Mouse (Mus musculus): ENCODE results near the gene Ckm. TPM values are rescaled to one million over a fixed set of nuclear protein-coding genes. Genes with fewer than 3 reads are reported as not detected.

The Ckm gene
- polyA plus RNA-seq, 1 experiment from 2014 or later: not detected

- Histone ChIP-seq H3K9me3 (ENCODE audit: control insufficient read depth, low read length) (no peaks in the 10 kb centered on the region), H3K4me3 (replicated peaks; ENCODE audit: low read length) (no peak overlapping the region), H3K4me2 (replicated peaks) (no peak overlapping the region), H3K27me3 (ENCODE audit: control insufficient read depth, insufficient read depth, low read length) (peaks cover 29% of the 10 kb centered on the region), H3K27ac (no peak overlapping the region), H3K36me3 (replicated peaks; ENCODE audit: control insufficient read depth, insufficient read depth) (peaks cover 34% of the 10 kb centered on the region), H3K9ac (no peak overlapping the region), H3K4me1 (replicated peaks; ENCODE audit: control insufficient read depth, insufficient read depth, low read length) (no peaks in the 10 kb centered on the region)
- ATAC-seq (ENCODE audit: low FRiP score) (no peak), DNase-seq (ENCODE audit: low spot score) (no peak)
- WGBS: 85% methylated on average over 3 of the region's 3 CpGs
Observed at GRCm38 (mm10) chr7:19423083-19423482, 18.5 kb downstream of the Ckm start.

- WGBS: 61% methylated on average over 4 of the region's 4 CpGs
- Histone ChIP-seq H3K4me3 (replicated peaks; ENCODE audit: low read length) (no peak overlapping the region), H3K27me3 (ENCODE audit: control insufficient read depth, insufficient read depth, low read length) (peaks cover 21% of the 10 kb centered on the region), H3K4me2 (replicated peaks) (no peak overlapping the region), H3K36me3 (replicated peaks; ENCODE audit: control insufficient read depth, insufficient read depth) (peaks cover 44% of the 10 kb centered on the region), H3K4me1 (replicated peaks; ENCODE audit: control insufficient read depth, insufficient read depth, low read length) (no peaks in the 10 kb centered on the region), H3K9ac (no peak overlapping the region), H3K9me3 (ENCODE audit: control insufficient read depth, low read length) (no peaks in the 10 kb centered on the region), H3K27ac (no peak overlapping the region)
- ATAC-seq (ENCODE audit: low FRiP score): no peak
- DNase-seq (ENCODE audit: low spot score): no peak
Observed at GRCm38 (mm10) chr7:19424051-19424450, 19.5 kb downstream of the Ckm start.

GRCm38 (mm10) chr7:19426349-19426748 lies 21.8 kb downstream of the Ckm start:
- 78% methylated on average over 6 of the region's 6 CpGs for WGBS
- H3K36me3 ChIP-seq (replicated peaks; ENCODE audit: control insufficient read depth, insufficient read depth): peaks cover 67% of the 10 kb centered on the region
- ATAC-seq (ENCODE audit: low FRiP score): no peak
- H3K27me3 ChIP-seq (ENCODE audit: control insufficient read depth, insufficient read depth, low read length): no peaks in the 10 kb centered on the region; the same call in 1 of the 2 replicates
- no peak for DNase-seq (ENCODE audit: low spot score)
- no peak overlapping the region for H3K27ac ChIP-seq
- H3K4me3 ChIP-seq (replicated peaks; ENCODE audit: low read length): no peak overlapping the region
- H3K9me3 ChIP-seq (ENCODE audit: control insufficient read depth, low read length): no peaks in the 10 kb centered on the region
- no peak overlapping the region for H3K4me2 ChIP-seq (replicated peaks)
- H3K4me1 ChIP-seq (replicated peaks; ENCODE audit: control insufficient read depth, insufficient read depth, low read length): no peaks in the 10 kb centered on the region
- H3K9ac ChIP-seq: no peak overlapping the region

- H3K4me2 ChIP-seq (replicated peaks): no peak overlapping the region
- H3K9ac ChIP-seq: no peak overlapping the region
- no peaks in the 10 kb centered on the region for H3K4me1 ChIP-seq (replicated peaks; ENCODE audit: control insufficient read depth, insufficient read depth, low read length)
- H3K4me3 ChIP-seq (replicated peaks; ENCODE audit: low read length): no peak overlapping the region
- no peak for ATAC-seq (ENCODE audit: low FRiP score)
- H3K27ac ChIP-seq: no peak overlapping the region
- 85% methylated on average over 6 of the region's 6 CpGs for WGBS
- peaks cover 72% of the 10 kb centered on the region for H3K36me3 ChIP-seq (replicated peaks; ENCODE audit: control insufficient read depth, insufficient read depth)
- DNase-seq (ENCODE audit: low spot score): no peak
- no peaks in the 10 kb centered on the region for H3K9me3 ChIP-seq (ENCODE audit: control insufficient read depth, low read length)
- no peaks in the 10 kb centered on the region; the same call in 1 of the 2 replicates for H3K27me3 ChIP-seq (ENCODE audit: control insufficient read depth, insufficient read depth, low read length)
Observed at GRCm38 (mm10) chr7:19426888-19427287, 22.3 kb downstream of the Ckm start.

- 64% methylated on average over 15 of the region's 15 CpGs for WGBS
- DNase-seq (ENCODE audit: low spot score): no peak
- Histone ChIP-seq H3K27me3 (ENCODE audit: control insufficient read depth, insufficient read depth, low read length) (no peaks in the 10 kb centered on the region), H3K9ac (no peak overlapping the region), H3K4me3 (replicated peaks; ENCODE audit: low read length) (no peak overlapping the region), H3K9me3 (ENCODE audit: control insufficient read depth, low read length) (no peaks in the 10 kb centered on the region), H3K27ac (no peak overlapping the region), H3K4me1 (replicated peaks; ENCODE audit: control insufficient read depth, insufficient read depth, low read length) (no peaks in the 10 kb centered on the region), H3K36me3 (replicated peaks; ENCODE audit: control insufficient read depth, insufficient read depth) (peaks cover 85% of the 10 kb centered on the region), H3K4me2 (replicated peaks) (no peak overlapping the region)
- ATAC-seq (ENCODE audit: low FRiP score): no peak
Observed at GRCm38 (mm10) chr7:19427999-19428650, 23.5 kb downstream of the Ckm start.

- Histone ChIP-seq H3K9me3 (ENCODE audit: control insufficient read depth, low read length) (no peaks in the 10 kb centered on the region), H3K36me3 (replicated peaks; ENCODE audit: control insufficient read depth, insufficient read depth) (peaks cover 100% of the 10 kb centered on the region), H3K27ac (no peak overlapping the region), H3K4me1 (replicated peaks; ENCODE audit: control insufficient read depth, insufficient read depth, low read length) (no peaks in the 10 kb centered on the region), H3K27me3 (ENCODE audit: control insufficient read depth, insufficient read depth, low read length) (no peaks in the 10 kb centered on the region), H3K4me3 (replicated peaks; ENCODE audit: low read length) (no peak overlapping the region), H3K4me2 (replicated peaks) (no peak overlapping the region), H3K9ac (no peak overlapping the region)
- ATAC-seq (ENCODE audit: low FRiP score) (no peak), DNase-seq (ENCODE audit: low spot score) (no peak)
- 67% methylated on average over 8 of the region's 8 CpGs for WGBS
Observed at GRCm38 (mm10) chr7:19429726-19430125, 25.1 kb downstream of the Ckm start.

GRCm38 (mm10) chr7:19430402-19430801 lies 25.8 kb downstream of the Ckm start:
- WGBS: 94% methylated on average over 6 of the region's 6 CpGs
- Histone ChIP-seq H3K4me2 (replicated peaks) (no peak overlapping the region), H3K27me3 (ENCODE audit: control insufficient read depth, insufficient read depth, low read length) (no peaks in the 10 kb centered on the region), H3K9me3 (ENCODE audit: control insufficient read depth, low read length) (no peaks in the 10 kb centered on the region), H3K36me3 (replicated peaks; ENCODE audit: control insufficient read depth, insufficient read depth) (peaks cover 100% of the 10 kb centered on the region), H3K4me1 (replicated peaks; ENCODE audit: control insufficient read depth, insufficient read depth, low read length) (no peaks in the 10 kb centered on the region), H3K4me3 (replicated peaks; ENCODE audit: low read length) (no peak overlapping the region), H3K27ac (no peak overlapping the region), H3K9ac (no peak overlapping the region)
- DNase-seq (ENCODE audit: low spot score): no peak
- no peak for ATAC-seq (ENCODE audit: low FRiP score)

GRCm38 (mm10) chr7:19432475-19432874 lies 27.9 kb downstream of the Ckm start:
- no peak overlapping the region for H3K4me2 ChIP-seq (replicated peaks)
- no peaks in the 10 kb centered on the region for H3K27me3 ChIP-seq (ENCODE audit: control insufficient read depth, insufficient read depth, low read length)
- WGBS: 96% methylated on average over 2 of the region's 2 CpGs
- peaks cover 99% of the 10 kb centered on the region for H3K36me3 ChIP-seq (replicated peaks; ENCODE audit: control insufficient read depth, insufficient read depth)
- no peak for DNase-seq (ENCODE audit: low spot score)
- H3K4me3 ChIP-seq (replicated peaks; ENCODE audit: low read length): no peak overlapping the region
- H3K4me1 ChIP-seq (replicated peaks; ENCODE audit: control insufficient read depth, insufficient read depth, low read length): no peaks in the 10 kb centered on the region
- ATAC-seq (ENCODE audit: low FRiP score): no peak
- H3K27ac ChIP-seq: no peak overlapping the region
- no peak overlapping the region for H3K9ac ChIP-seq
- H3K9me3 ChIP-seq (ENCODE audit: control insufficient read depth, low read length): no peaks in the 10 kb centered on the region

- Histone ChIP-seq H3K36me3 (replicated peaks; ENCODE audit: control insufficient read depth, insufficient read depth) (peaks cover 94% of the 10 kb centered on the region), H3K4me1 (replicated peaks; ENCODE audit: control insufficient read depth, insufficient read depth, low read length) (no peaks in the 10 kb centered on the region), H3K4me2 (replicated peaks) (no peak overlapping the region), H3K9me3 (ENCODE audit: control insufficient read depth, low read length) (no peaks in the 10 kb centered on the region), H3K27ac (no peak overlapping the region), H3K27me3 (ENCODE audit: control insufficient read depth, insufficient read depth, low read length) (no peaks in the 10 kb centered on the region), H3K4me3 (replicated peaks; ENCODE audit: low read length) (no peak overlapping the region), H3K9ac (no peak overlapping the region)
- no peak for ATAC-seq (ENCODE audit: low FRiP score)
- no peak for DNase-seq (ENCODE audit: low spot score)
- WGBS: 97% methylated on average over 2 of the region's 2 CpGs
Observed at GRCm38 (mm10) chr7:19436276-19436675, 31.7 kb downstream of the Ckm start.

GRCm38 (mm10) chr7:19437048-19437447 lies 32.5 kb downstream of the Ckm start:
- H3K9me3 ChIP-seq (ENCODE audit: control insufficient read depth, low read length): no peaks in the 10 kb centered on the region
- peaks cover 94% of the 10 kb centered on the region for H3K36me3 ChIP-seq (replicated peaks; ENCODE audit: control insufficient read depth, insufficient read depth)
- H3K27ac ChIP-seq: no peak overlapping the region
- no peak overlapping the region for H3K4me3 ChIP-seq (replicated peaks; ENCODE audit: low read length)
- H3K9ac ChIP-seq: no peak overlapping the region
- WGBS: 87% methylated on average over 9 of the region's 9 CpGs
- DNase-seq (ENCODE audit: low spot score) (no peak), ATAC-seq (ENCODE audit: low FRiP score) (no peak)
- H3K4me1 ChIP-seq (replicated peaks; ENCODE audit: control insufficient read depth, insufficient read depth, low read length): no peaks in the 10 kb centered on the region
- no peak overlapping the region for H3K4me2 ChIP-seq (replicated peaks)
- H3K27me3 ChIP-seq (ENCODE audit: control insufficient read depth, insufficient read depth, low read length): no peaks in the 10 kb centered on the region

Data from hindbrain, embryonic 14.5 days (tissue).